Mouse (Mus musculus) MEL-GATA-1-ER (cell line): ENCODE data around the gene Slc9a9.

ENCODE experiments used
- DNase-seq: peaks from one replicate; pipeline ENCODE4 v3.0.0-alpha.2; 2012; ENCODE audit warnings: low read depth; ENCODE audit errors: extremely low read depth

Gene Slc9a9

DNA sequence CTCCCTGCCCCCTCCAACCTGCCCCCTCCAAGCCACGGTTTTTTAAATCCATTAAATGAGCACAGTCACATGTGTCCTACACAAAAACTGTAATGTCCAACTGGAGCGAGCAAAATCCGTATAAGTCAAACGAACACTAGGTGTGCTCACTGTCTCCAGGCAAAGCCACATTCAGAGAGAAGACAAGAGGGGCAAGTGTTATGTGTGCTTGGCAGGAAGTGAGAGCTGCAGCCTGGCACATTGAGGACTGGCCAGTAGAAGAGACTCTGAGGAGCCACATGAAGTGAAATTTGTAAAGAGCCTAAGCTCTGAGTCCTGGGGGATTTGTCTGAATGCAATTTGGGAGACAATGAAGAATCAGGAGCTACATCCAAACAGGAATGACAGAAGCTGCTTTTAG lies 481.3 kb downstream of the Slc9a9 start:
- DNase-seq: no peak

DNA sequence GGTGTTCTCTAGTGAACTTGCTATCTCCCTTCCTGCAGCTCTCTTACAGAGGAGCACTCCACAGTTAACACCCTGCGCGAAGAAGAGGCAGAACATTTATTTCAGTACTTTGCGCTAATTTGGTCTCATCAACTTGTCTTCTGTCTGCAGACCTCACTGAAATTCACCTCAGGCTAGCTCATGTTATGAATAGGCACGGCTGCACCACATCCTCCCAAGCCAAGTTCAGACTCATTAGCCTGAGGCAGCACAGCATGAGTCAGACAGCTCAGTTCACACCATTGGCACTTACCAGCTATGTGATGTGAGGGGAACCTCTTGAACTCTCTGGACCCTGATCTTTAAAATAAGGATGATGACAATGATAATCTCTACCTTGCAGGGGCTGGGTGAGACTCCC lies 482.0 kb downstream of the Slc9a9 start:
- no peak for DNase-seq

GRCm38 (mm10) chr9:95153966-95154365 lies 484.3 kb downstream of the Slc9a9 start:
- DNase-seq: no peak

DNA sequence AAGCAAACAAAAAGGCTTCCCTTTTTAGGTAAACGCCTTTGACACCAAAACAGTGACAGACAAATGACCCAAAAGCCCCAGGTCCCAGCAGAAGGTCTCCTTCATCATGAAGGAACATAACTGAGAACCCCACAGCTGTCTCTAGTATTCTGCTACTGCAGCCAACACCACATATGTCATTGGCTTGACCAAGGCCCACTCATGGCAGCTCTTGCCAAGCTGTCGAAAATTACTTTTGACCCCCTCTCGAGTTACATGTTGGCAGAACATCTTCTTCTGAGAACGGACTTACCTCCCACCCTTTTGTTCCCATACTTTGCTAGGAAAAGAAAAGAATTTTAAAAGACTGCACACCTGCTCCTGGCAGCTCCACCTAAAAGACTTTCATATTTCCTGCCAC lies 488.2 kb downstream of the Slc9a9 start:
- DNase-seq: no peak

DNA sequence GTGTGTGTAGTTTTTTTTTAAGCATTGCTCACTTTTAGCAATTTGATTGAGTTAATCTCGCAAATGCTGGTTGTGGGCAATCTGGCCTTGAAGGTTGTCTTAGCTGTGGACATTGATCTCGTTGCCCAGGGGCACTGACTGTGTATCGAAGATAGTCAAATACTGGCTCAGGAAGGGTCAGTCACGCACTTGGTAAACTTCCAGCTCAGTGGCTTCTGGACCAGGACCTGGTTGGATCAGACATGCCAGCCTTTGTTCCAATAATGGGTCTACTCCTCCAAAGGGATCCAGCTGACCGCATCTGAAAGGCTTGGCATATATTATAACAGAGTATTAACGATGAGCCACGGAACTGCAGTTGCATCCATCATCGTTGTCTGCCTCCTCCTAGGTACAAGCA lies 489.2 kb downstream of the Slc9a9 start:
- no peak for DNase-seq

- no peak for DNase-seq
These were observed 491.0 kb downstream of the Slc9a9 start for GRCm38 (mm10) chr9:95160575-95161300.

DNA sequence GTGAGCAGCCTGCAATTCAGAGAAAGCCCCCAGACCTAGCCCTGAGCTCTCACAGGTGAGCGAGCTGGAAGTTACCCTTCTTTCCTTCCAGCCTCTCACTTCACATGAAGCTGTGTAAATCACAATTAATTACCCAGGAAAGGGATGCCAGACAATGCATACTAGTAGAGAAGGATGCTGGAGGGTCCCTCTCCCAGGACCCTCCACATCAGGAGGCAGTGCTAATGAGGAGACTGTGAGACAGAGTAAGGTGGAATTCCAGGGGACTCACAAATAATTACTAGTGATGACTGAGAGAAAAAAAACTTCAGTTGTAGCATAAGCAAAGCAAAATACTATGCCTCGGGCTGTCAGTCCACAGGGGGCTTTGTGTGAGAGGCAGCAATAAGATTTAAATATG lies 492.0 kb downstream of the Slc9a9 start:
- DNase-seq: no peak

- DNase-seq: no peak
These were observed 496.5 kb downstream of the Slc9a9 start for GRCm38 (mm10) chr9:95166224-95166623.

GRCm38 (mm10) chr9:95167806-95168205 lies 498.1 kb downstream of the Slc9a9 start:
- DNase-seq: no peak

- DNase-seq: no peak
These were observed 498.8 kb downstream of the Slc9a9 start for GRCm38 (mm10) chr9:95168487-95169008.

- DNase-seq: no peak
These were observed 508.5 kb downstream of the Slc9a9 start for GRCm38 (mm10) chr9:95178170-95178569.

GRCm38 (mm10) chr9:95180005-95180404 lies 510.3 kb downstream of the Slc9a9 start:
- no peak for DNase-seq

- no peak for DNase-seq
These were observed 510.9 kb downstream of the Slc9a9 start for GRCm38 (mm10) chr9:95180569-95180968.

DNA sequence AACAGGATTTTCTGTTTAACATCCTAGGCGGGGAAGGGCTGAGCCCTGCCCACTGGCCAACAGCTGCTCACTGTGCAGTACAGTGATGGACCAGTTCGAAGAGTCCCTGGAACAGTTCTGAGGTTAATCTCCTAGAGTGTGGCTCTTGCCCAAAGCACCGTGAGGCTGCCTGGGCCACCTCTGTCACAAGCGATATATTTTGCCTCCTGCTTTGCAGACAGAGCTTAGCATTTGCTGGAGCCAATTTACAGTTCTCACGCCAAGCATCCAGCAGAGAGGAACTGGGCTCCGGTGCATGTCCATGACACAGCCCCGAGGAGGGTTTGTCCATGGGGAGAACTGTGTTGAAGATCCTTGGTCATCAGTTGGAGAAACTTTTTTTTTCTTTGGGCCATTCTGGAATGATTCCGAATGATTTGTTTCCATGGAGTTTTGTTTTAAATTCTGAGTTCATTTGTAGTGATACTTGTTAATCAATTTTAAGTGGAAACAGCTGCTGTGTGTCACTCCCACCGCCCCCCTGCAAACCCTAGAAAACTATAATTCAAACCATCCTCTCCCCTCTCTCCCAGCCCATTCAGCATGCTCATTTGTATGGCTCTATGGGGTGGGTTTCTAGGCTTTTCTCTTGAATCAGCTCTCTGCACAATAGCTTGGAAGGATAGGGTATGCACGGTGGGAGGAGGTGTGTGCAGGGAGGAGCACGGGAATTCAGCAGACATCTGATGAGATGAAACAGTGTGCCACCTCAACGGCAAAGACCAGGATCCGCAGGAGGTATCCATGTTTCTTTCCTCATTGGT lies 511.7 kb downstream of the Slc9a9 start:
- no peak for DNase-seq

DNA sequence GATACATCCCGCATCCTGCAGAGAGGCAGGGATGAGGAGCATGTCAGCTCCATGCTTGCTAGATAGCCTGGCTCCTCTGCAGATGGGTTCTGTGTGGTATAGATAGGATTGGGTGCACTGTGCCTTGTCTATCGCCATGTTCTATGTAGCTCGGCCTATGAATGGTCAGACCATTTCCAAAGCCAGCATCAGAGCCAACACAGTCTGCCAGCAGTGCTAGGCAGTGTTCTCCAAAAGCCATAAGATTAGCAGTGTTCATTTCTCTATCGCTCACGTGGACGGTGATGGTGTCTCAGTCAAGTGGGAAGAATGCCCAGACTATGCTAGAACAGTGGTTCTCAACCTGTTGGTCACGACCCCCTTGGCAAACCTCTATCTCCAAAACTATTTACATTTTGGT lies 512.6 kb downstream of the Slc9a9 start:
- DNase-seq: no peak

DNA sequence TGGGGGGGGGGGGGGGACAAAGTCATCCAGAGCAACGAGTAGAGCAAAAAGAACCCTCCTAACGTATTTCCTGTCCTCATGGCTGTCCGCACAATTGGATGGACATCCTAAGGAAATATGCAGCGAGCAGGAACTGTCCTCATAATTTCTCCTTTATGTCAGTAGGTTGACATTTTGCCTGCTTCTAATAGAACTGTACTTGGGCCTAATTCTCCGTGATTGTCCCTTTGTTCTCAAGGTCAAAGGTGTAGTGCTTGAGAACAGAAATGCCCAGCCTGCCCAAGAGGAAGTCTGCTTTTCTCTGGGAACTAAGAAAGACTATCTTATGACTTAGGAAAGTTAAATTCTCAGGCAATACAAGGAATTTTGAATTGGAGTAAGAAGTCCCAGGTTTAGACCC lies 514.7 kb downstream of the Slc9a9 start:
- no peak for DNase-seq

DNA sequence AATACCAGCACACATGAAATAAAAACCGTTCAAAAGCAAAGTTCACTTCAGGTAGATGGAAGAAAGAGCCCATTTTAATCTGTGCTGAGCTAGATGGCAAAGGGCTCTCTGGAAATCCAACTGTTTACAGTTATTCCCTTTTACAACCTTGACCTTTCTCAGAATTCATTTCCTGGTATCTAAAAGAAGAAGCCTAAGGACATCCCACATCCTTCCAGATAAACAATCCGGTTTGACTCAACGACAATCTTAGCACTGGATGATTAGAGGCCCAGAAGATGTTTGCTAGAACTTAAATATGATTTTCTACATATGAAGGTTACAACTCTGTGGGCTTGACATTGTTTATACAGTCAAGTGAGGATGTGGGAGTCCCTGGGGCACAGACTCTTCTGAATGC lies 516.1 kb downstream of the Slc9a9 start:
- DNase-seq: no peak

GRCm38 (mm10) chr9:95186386-95187289 lies 516.9 kb downstream of the Slc9a9 start:
- no peak for DNase-seq

GRCm38 (mm10) chr9:95188362-95189217 lies 518.9 kb downstream of the Slc9a9 start:
- no peak for DNase-seq

- DNase-seq: no peak
These were observed 519.5 kb downstream of the Slc9a9 start for GRCm38 (mm10) chr9:95189218-95189605.

DNA sequence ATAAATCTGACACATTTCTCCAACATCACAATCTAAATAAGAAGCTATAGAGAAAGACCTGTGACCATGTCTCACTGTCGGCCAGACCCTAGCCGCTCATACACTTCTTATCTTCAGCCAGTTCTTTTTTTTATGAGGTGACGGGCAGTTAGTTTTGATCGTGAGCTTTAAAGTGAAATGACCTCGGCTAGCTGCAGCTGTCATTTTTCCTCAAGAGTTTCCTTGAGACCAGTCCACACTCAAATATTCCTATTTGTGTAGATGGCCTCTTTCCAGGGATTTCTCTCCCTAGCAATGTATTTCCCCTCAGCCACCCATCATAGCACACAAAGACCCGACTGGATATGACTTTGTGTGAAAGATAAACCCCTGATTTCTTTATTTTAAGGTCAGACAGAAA lies 521.7 kb downstream of the Slc9a9 start:
- no peak for DNase-seq
